9 mouse cellular contexts compared by ENCODE assay signal in the genomic region with DNA sequence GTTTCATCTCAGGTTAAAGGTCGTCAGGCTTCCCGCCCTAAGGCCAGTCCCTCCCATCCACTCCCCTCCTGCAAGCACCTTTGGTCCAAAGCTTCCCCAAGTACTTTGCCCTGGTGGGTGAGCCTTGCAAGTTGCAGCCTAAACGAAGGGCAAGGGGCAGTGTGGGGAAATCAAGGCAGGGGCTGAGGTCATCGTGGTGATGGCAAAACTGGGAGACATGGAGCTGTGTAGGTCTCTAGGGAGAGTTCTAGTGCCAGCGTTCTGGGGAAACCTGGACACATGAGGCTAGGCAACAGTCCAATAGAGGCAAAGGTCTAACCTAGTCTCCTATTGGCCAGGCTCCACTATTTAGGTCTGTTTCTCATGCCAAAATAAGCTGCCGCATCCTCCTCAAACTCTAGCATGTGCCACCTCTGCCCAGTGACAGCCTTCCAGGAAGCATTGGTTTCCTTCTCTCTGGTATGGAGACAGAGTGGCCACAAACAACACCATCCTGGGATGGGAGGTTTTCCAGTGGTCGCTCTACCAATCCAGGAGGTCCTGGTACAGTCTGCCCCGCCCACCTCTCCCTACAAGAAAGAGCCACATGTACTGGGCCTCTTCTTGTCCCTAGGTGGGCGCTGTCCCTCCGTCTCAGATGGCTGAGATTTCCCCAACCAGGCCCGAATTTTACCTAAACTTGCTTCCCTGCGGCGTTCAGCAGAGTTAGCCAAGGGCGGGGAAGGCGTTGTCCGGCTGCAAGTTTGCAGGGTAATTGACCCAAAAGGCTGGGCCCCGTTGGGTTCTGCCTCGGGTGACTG. TPM values are rescaled to one million over a fixed set of nuclear protein-coding genes. Genes with fewer than 3 reads are reported as not detected.
A peak's percentile ranks its signal among the peaks of the same experiment; 100 is the strongest.
DNase-seq lines count a peak whose midpoint lies in the region; ATAC-seq lines count a peak whose summit lies in the region.
"Had no signal": no experiment of that assay in that cellular context is flagged by ENCODE, and none has a peak within 500 bp of the region (broad histone marks: within the 10 kb centered on the region; RNA-seq: fewer than 3 reads in every experiment).

No protein-coding gene starts in this region.

- peak overlapping the region; percentile 92 for H3K9ac ChIP-seq in hindbrain, embryonic 13.5 days
- H3K9ac ChIP-seq in liver, embryonic 12.5 days = peak overlapping the region; percentile 76
- H3K9ac ChIP-seq in neural tube, embryonic 12.5 days = peak overlapping the region; percentile 84

- H3K27me3 ChIP-seq in hindbrain, embryonic 13.5 days = peaks cover 9% of the 10 kb centered on the region; the same call in 1 of the 2 replicates
- peaks cover 15% of the 10 kb centered on the region; the same call in 1 of the 2 replicates for H3K27me3 ChIP-seq in liver, embryonic 12.5 days (replicated peaks)
- H3K27me3 ChIP-seq in neural tube, embryonic 12.5 days (replicated peaks) = no peaks in the 10 kb centered on the region

- H3K4me1 ChIP-seq in hindbrain, embryonic 13.5 days (replicated peaks) = peaks cover 21% of the 10 kb centered on the region
- H3K4me1 ChIP-seq in liver, embryonic 12.5 days = peaks cover 32% of the 10 kb centered on the region
- H3K4me1 ChIP-seq in neural tube, embryonic 12.5 days = peaks cover 14% of the 10 kb centered on the region

- DNase-seq in right cerebral cortex, postnatal 25 days = peak; percentile 11
- DNase-seq in right cerebral cortex, adult 18-20 months = no peak
- no peak for DNase-seq in adrenal gland, postnatal 4 days (ENCODE audit: low spot score in 2 of 2)

- peak overlapping the region; percentile 95 for H3K4me3 ChIP-seq in hindbrain, embryonic 13.5 days
- H3K4me3 ChIP-seq in liver, embryonic 12.5 days = peak overlapping the region; percentile 76
- H3K4me3 ChIP-seq in neural tube, embryonic 12.5 days = peak overlapping the region; percentile 85

- H3K9me3 ChIP-seq in hindbrain, embryonic 13.5 days = peaks cover 11% of the 10 kb centered on the region; the same call in 1 of the 2 replicates
- H3K9me3 ChIP-seq in liver, embryonic 12.5 days (replicated peaks) = peaks cover 4% of the 10 kb centered on the region; the same call in 1 of the 2 replicates
- H3K9me3 ChIP-seq in neural tube, embryonic 12.5 days = peaks cover 9% of the 10 kb centered on the region; the same call in 1 of the 2 replicates

- ATAC-seq in common myeloid progenitor, adult 5-6 weeks (replicated peaks; ENCODE audit: low read depth, poor library complexity, severe bottlenecking) = peak; percentile 45
- peak; percentile 57; the same call in 1 of the 2 replicates for ATAC-seq in hindbrain, embryonic 13.5 days (ENCODE audit: low FRiP score)
- ATAC-seq in liver, embryonic 12.5 days = no peak
- ATAC-seq in neural tube, embryonic 12.5 days (ENCODE audit: low FRiP score, low read depth) = peak; percentile 59; the same call in 1 of the 2 replicates
- ATAC-seq in activated CD4-positive, CD25-positive, alpha-beta regulatory T cell, adult 4 months = no peak

- H3K4me2 ChIP-seq in hindbrain, embryonic 13.5 days = peak overlapping the region; percentile 97
- peak overlapping the region; percentile 99 for H3K4me2 ChIP-seq in liver, embryonic 12.5 days
- H3K4me2 ChIP-seq in neural tube, embryonic 12.5 days (replicated peaks) = peak overlapping the region; percentile 96

- H3K36me3 ChIP-seq in hindbrain, embryonic 13.5 days = peaks cover 32% of the 10 kb centered on the region
- no peaks in the 10 kb centered on the region; the same call in 1 of the 2 replicates for H3K36me3 ChIP-seq in liver, embryonic 12.5 days
- H3K36me3 ChIP-seq in neural tube, embryonic 12.5 days = peaks cover 20% of the 10 kb centered on the region

- H3K27ac ChIP-seq in hindbrain, embryonic 13.5 days = peak overlapping the region; percentile 58; the same call in 1 of the 2 replicates
- no peak overlapping the region for H3K27ac ChIP-seq in liver, embryonic 12.5 days
- no peak overlapping the region for H3K27ac ChIP-seq in neural tube, embryonic 12.5 days

- 26% methylated on average over 18 of the region's 18 CpGs for WGBS in hindbrain, embryonic 13.5 days
- WGBS in liver, embryonic 12.5 days (ENCODE audit: insufficient replicate concordance) = 23% methylated on average over 18 of the region's 18 CpGs
- WGBS in neural tube, embryonic 12.5 days = 23% methylated on average over 18 of the region's 18 CpGs

RNA-seq across cellular contexts. Expression of a gene that starts 1.1 kb away (rescaled TPM):
- total RNA-seq in common myeloid progenitor, adult 5-6 weeks (2017) = 8.5 and 12.4 TPM in 2 replicates
- polyA plus RNA-seq in hindbrain, embryonic 13.5 days (2015; fragmentation: Nextera tagmentation; extraction: Ambion mirVana) = 80.6 and 80.8 TPM in 2 replicates
- polyA plus RNA-seq in liver, embryonic 12.5 days (2016; fragmentation: Nextera tagmentation; extraction: Ambion mirVana) = 17.4 and 21.5 TPM in 2 replicates
- 73.5 and 74.7 TPM in 2 replicates for polyA plus RNA-seq in neural tube, embryonic 12.5 days (2016; fragmentation: Nextera tagmentation; extraction: Ambion mirVana)
- polyA plus RNA-seq in activated CD4-positive, CD25-positive, alpha-beta regulatory T cell, adult 4 months (2017; shearing (Covaris generic)) = 10 to 100 TPM; 41.4 to 47.0 TPM
- total RNA-seq in adrenal gland, postnatal 4 days (2021) = 10 to 100 TPM; 46.8 to 53.9 TPM

RNA-seq across cellular contexts. Expression of a gene that starts 35.0 kb away (rescaled TPM):
- total RNA-seq in common myeloid progenitor, adult 5-6 weeks (2017) = not detected in 2 replicates
- 0.25 and 0.65 TPM in 2 replicates for polyA plus RNA-seq in hindbrain, embryonic 13.5 days (2015; fragmentation: Nextera tagmentation; extraction: Ambion mirVana)
- polyA plus RNA-seq in liver, embryonic 12.5 days (2016; fragmentation: Nextera tagmentation; extraction: Ambion mirVana) = 0.16 TPM in 1 of 2 replicates, not detected in the other
- polyA plus RNA-seq in neural tube, embryonic 12.5 days (2016; fragmentation: Nextera tagmentation; extraction: Ambion mirVana) = 0.30 TPM in 1 of 2 replicates, not detected in the other
- polyA plus RNA-seq in activated CD4-positive, CD25-positive, alpha-beta regulatory T cell, adult 4 months (2017; shearing (Covaris generic)) = under 1 TPM in 1 of 2 experiments, not detected in 1; 0.95 TPM
- 1 to 10 TPM; 1.6 to 1.7 TPM for total RNA-seq in adrenal gland, postnatal 4 days (2021)
- total RNA-seq: hematopoietic stem cell, adult 5-6 weeks had no signal

RNA-seq across cellular contexts. Expression of a gene that starts 35.1 kb away (rescaled TPM):
- 189 and 208 TPM in 2 replicates for total RNA-seq in common myeloid progenitor, adult 5-6 weeks (2017)
- 593 and 594 TPM in 2 replicates for polyA plus RNA-seq in hindbrain, embryonic 13.5 days (2015; fragmentation: Nextera tagmentation; extraction: Ambion mirVana)
- polyA plus RNA-seq in liver, embryonic 12.5 days (2016; fragmentation: Nextera tagmentation; extraction: Ambion mirVana) = 451 and 473 TPM in 2 replicates
- polyA plus RNA-seq in neural tube, embryonic 12.5 days (2016; fragmentation: Nextera tagmentation; extraction: Ambion mirVana) = 606 and 613 TPM in 2 replicates
- polyA plus RNA-seq in activated CD4-positive, CD25-positive, alpha-beta regulatory T cell, adult 4 months (2017; shearing (Covaris generic)) = 100 to 1,000 TPM; 625 to 710 TPM
- 100 to 1,000 TPM; 433 to 459 TPM for total RNA-seq in adrenal gland, postnatal 4 days (2021)

Comparison
In these comparisons a context has a peak if more than half of its experiments do, and no peak if none do; other contexts are left out.
1. ATAC-seq: peak in common myeloid progenitor, adult 5-6 weeks (single experiment), hindbrain, embryonic 13.5 days (single experiment) and neural tube, embryonic 12.5 days (single experiment); none in liver, embryonic 12.5 days (single experiment) and activated CD4-positive, CD25-positive, alpha-beta regulatory T cell, adult 4 months (single experiment).
2. Peak in every context shown above with its lines, with median percentiles within 50 percentile points of each other: H3K4me2 ChIP-seq, H3K4me3 ChIP-seq and H3K9ac ChIP-seq.